Mouse (Mus musculus) megakaryocyte, embryonic 14.5 days (primary cell): ENCODE results near the gene Creg1.

ENCODE experiments used
- FLI1 ChIP-seq: IDR thresholded peaks from 2 replicates; pipeline ENCODE4 v1.6.1; 2012; ENCODE audit warnings: low read length, inconsistent platforms, mixed read lengths
- GATA1 ChIP-seq: IDR thresholded peaks from 3 replicates; pipeline ENCODE4 v1.6.1; 2012; ENCODE audit warnings: mixed read lengths, low read length, inconsistent platforms, borderline replicate concordance

DNA sequence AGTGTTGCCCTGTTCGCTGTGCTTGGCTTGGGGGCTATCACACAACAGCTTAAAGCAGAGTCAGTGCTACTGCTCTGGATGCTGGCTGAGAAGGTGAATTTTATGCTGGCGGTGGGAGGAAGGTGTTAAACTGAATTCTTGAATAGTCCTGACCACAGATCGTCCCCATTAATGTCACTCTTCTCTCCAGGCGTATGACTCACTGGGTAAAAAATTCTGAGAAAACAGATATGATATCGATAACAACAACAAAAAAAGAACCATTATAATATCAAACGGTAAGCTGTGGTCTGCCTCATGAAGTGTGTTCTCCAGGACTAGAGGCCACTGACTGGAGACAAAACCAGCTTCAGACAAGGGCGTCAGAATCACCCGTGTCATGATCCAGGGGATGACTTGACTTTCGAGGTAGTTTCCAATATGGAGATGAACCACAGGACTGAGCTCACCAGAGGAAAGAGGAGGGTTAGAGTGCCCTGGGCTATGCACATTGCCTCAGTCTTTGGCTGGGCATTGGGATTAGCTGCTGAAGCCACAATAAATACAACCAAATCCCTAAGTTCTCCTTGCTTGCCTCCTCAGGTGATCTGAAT lies 40.9 kb upstream of the Creg1 start:
- TF ChIP-seq GATA1 (no peak), FLI1 (no peak)
